Mouse (Mus musculus): ENCODE measurements around the gene Tmtc4. TPM values are rescaled to one million over a fixed set of nuclear protein-coding genes. Genes with fewer than 3 reads are reported as not detected.

Gene Tmtc4
- polyA plus RNA-seq, 1 experiment from 2014 or later, result 22.3 TPM

DNA sequence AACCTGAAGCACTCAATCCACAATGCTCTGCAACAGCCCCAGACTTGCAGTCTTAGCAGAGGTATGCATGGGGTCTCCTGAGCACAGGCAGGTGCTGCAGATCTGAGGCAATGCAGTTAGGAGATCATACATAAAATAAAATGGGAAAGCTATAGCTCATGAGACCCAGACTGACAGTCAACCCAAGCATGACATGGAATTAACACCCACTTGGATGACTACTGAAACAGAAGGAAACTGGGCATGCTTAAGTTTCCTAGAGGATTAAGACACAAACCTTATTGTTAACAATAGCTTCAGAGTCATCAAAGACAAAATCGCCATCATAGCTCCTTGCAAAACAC lies 6.1 kb downstream of the Tmtc4 start:
- ATAC-seq (ENCODE audit: insufficient read depth, low FRiP score), result no peak
- Histone ChIP-seq H3K27ac (ENCODE audit: low read length) (no peak overlapping the region), H3K9me3 (replicated peaks; ENCODE audit: control insufficient read depth, low read length) (no peaks in the 10 kb centered on the region), H3K9ac (ENCODE audit: low read length) (no peak overlapping the region), H3K27me3 (ENCODE audit: control insufficient read depth, insufficient read depth, low read length) (no peaks in the 10 kb centered on the region), H3K4me2 (ENCODE audit: low read depth, low read length) (no peak overlapping the region), H3K4me1 (ENCODE audit: control insufficient read depth, insufficient read depth, low read length) (0 out of 2 replicates have a peak, but pooled peaks cover 2% of the 10 kb centered on the region), H3K36me3 (ENCODE audit: control insufficient read depth, insufficient read depth, low read length) (no peaks in the 10 kb centered on the region), H3K4me3 (replicated peaks; ENCODE audit: low read length) (no peak overlapping the region)
- 81% methylated on average over 1 of the region's 1 CpGs for WGBS

DNA sequence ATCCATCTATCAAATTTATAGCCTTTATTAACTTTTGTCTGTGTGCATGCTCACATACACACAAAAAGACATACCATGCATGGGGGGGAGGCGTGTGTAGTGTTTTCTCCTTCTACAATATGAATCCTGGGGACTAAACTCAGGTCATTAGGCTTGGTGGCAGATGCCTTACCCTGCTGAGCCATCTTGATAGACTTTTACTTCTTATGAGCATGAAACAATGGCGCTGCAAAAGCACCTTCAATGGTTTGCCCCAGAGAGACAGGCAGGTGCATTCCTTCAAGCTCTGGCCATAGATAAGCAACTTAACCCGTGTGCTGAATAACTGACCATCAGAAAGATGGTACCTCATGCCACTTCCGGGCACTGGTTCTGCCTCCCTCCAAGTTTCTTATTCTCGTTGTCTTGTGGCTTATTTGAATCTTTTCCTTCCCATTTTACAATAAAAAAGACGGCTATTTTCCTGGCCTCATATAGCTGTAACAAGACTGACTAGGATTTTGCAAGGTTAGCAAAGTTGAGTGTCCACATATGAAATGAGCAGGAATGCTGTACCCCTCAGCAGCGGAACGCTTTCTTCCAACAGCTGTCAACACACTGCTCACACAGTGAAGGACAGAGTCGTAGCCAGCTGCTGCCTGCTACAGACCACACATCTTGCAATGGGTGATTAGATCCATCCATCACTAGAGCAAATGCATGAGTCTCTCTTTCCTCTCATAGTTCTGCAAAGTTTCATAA lies 6.6 kb downstream of the Tmtc4 start:
- no peak overlapping the region for H3K9ac ChIP-seq (ENCODE audit: low read length)
- no peak overlapping the region for H3K4me3 ChIP-seq (replicated peaks; ENCODE audit: low read length)
- 70% methylated on average over 9 of the region's 9 CpGs for WGBS
- 0 out of 2 replicates have a peak, but pooled peaks cover 2% of the 10 kb centered on the region for H3K4me1 ChIP-seq (ENCODE audit: control insufficient read depth, insufficient read depth, low read length)
- no peak for ATAC-seq (ENCODE audit: insufficient read depth, low FRiP score)
- no peaks in the 10 kb centered on the region for H3K9me3 ChIP-seq (replicated peaks; ENCODE audit: control insufficient read depth, low read length)
- H3K4me2 ChIP-seq (ENCODE audit: low read depth, low read length), result no peak overlapping the region
- no peaks in the 10 kb centered on the region for H3K36me3 ChIP-seq (ENCODE audit: control insufficient read depth, insufficient read depth, low read length)
- H3K27ac ChIP-seq (ENCODE audit: low read length), result no peak overlapping the region
- H3K27me3 ChIP-seq (ENCODE audit: control insufficient read depth, insufficient read depth, low read length), result no peaks in the 10 kb centered on the region

DNA sequence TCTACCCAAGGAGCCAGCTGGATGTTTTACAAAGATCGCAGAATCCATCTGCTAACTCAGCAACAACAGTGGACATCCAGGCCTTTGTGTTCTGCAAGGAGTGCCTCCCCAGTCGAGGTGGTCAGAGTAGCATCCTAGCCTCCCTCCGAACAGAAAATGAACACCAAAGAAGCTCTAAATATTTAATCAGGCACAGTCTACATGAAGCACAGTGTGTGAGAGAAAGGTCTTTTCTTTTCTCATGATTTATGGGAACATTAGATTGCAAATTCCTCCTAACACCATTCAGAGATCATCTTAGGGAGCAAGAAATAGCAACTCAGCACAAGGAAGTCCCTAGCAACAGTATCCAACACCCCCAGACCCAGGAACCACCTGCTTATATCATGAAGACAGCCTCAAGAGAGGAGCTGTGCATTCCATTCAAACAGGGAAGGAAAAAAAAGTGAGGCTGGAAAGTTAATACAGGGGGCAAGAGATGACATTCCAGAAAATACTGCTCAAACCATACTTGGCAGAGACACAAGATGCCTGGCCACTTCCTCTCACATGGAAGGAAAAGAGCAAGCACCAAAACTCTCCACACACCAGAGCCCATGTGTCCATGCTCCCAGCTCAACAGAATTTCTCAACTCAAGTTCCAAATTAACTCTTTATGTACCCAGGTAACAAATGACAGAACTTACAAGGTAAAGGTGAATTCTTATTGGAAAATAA lies 8.8 kb downstream of the Tmtc4 start:
- Histone ChIP-seq H3K4me3 (replicated peaks; ENCODE audit: low read length) (no peak overlapping the region), H3K4me1 (ENCODE audit: control insufficient read depth, insufficient read depth, low read length) (no peaks in the 10 kb centered on the region), H3K27ac (ENCODE audit: low read length) (no peak overlapping the region), H3K9ac (ENCODE audit: low read length) (no peak overlapping the region), H3K27me3 (ENCODE audit: control insufficient read depth, insufficient read depth, low read length) (no peaks in the 10 kb centered on the region), H3K36me3 (ENCODE audit: control insufficient read depth, insufficient read depth, low read length) (no peaks in the 10 kb centered on the region), H3K9me3 (replicated peaks; ENCODE audit: control insufficient read depth, low read length) (no peaks in the 10 kb centered on the region), H3K4me2 (ENCODE audit: low read depth, low read length) (no peak overlapping the region)
- ATAC-seq (ENCODE audit: insufficient read depth, low FRiP score), result no peak
- 55% methylated on average over 3 of the region's 3 CpGs for WGBS

DNA sequence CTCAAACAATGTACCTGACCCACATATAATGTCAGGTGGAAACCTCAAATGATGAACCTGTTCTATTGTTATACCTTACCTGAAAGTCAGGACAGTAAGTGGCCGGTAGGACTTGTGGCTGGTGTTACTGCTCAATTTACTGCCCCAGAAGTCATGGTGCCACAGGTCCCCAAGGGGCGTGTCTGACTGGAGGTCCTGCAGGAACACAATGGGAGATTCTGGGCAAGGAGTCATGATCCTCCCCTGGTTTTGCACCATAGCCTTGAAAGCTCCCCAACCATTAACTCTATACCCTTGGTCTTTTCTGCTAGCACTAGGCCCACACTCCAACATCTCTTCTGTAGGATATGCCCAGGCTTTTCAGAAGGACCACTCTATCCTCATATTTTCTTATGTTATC lies 10.7 kb downstream of the Tmtc4 start:
- no peaks in the 10 kb centered on the region for H3K27me3 ChIP-seq (ENCODE audit: control insufficient read depth, insufficient read depth, low read length)
- no peaks in the 10 kb centered on the region for H3K9me3 ChIP-seq (replicated peaks; ENCODE audit: control insufficient read depth, low read length)
- H3K27ac ChIP-seq (ENCODE audit: low read length), result no peak overlapping the region
- H3K4me2 ChIP-seq (ENCODE audit: low read depth, low read length), result no peak overlapping the region
- no peaks in the 10 kb centered on the region for H3K4me1 ChIP-seq (ENCODE audit: control insufficient read depth, insufficient read depth, low read length)
- H3K9ac ChIP-seq (ENCODE audit: low read length), result no peak overlapping the region
- no peaks in the 10 kb centered on the region for H3K36me3 ChIP-seq (ENCODE audit: control insufficient read depth, insufficient read depth, low read length)
- H3K4me3 ChIP-seq (replicated peaks; ENCODE audit: low read length), result no peak overlapping the region
- 92% methylated on average over 2 of the region's 2 CpGs for WGBS
- ATAC-seq (ENCODE audit: insufficient read depth, low FRiP score), result no peak

DNA sequence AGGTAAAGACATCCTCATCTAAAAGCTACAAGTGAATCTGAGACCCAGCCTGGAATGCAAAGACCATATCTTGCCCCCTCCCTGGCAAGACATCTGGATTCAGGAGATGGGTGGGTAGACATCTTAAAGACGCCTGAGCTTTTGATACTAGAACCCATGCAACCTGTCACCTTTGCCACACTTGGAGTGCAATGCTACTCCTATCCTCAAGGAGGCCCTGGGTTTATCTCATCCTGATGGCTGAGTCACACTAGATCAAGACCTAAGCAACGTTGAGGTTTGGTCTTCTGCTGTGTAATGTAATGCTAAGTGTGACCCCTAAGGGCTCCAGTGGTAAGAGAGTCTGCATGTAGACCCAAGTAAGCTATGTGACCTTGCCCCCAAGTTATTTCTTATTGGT lies 15.8 kb downstream of the Tmtc4 start:
- no peak for ATAC-seq (ENCODE audit: insufficient read depth, low FRiP score)
- no peak overlapping the region for H3K9ac ChIP-seq (ENCODE audit: low read length)
- no peak overlapping the region for H3K27ac ChIP-seq (ENCODE audit: low read length)
- no peak overlapping the region for H3K4me3 ChIP-seq (replicated peaks; ENCODE audit: low read length)
- no peaks in the 10 kb centered on the region for H3K9me3 ChIP-seq (replicated peaks; ENCODE audit: control insufficient read depth, low read length)
- no peaks in the 10 kb centered on the region for H3K27me3 ChIP-seq (ENCODE audit: control insufficient read depth, insufficient read depth, low read length)
- no peaks in the 10 kb centered on the region for H3K4me1 ChIP-seq (ENCODE audit: control insufficient read depth, insufficient read depth, low read length)
- H3K36me3 ChIP-seq (ENCODE audit: control insufficient read depth, insufficient read depth, low read length), result no peaks in the 10 kb centered on the region
- no peak overlapping the region for H3K4me2 ChIP-seq (ENCODE audit: low read depth, low read length)
- 82% methylated on average over 2 of the region's 2 CpGs for WGBS

DNA sequence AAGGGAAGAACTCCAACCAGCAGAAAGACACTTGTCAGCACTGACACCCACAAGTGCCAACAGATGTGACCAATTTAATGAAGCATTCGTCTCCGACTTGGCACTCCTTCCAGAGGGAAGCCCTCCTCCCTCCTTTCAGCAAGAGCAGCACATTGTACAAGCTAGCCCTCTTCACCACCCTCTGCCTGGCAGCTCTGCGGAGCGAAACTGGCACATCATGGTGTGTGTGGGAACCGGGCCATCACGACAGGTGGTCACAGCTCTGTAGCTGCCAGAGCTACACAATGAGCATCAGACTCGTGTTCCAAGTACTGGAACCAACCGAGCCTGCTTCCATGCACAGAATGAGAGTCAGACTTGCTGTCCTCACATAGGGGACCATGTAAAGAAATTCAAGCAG lies 25.9 kb downstream of the Tmtc4 start:
- Histone ChIP-seq H3K4me2 (ENCODE audit: low read depth, low read length) (no peak overlapping the region), H3K4me3 (replicated peaks; ENCODE audit: low read length) (no peak overlapping the region), H3K27me3 (ENCODE audit: control insufficient read depth, insufficient read depth, low read length) (no peaks in the 10 kb centered on the region), H3K9me3 (replicated peaks; ENCODE audit: control insufficient read depth, low read length) (no peaks in the 10 kb centered on the region), H3K27ac (ENCODE audit: low read length) (no peak overlapping the region), H3K9ac (ENCODE audit: low read length) (no peak overlapping the region), H3K36me3 (ENCODE audit: control insufficient read depth, insufficient read depth, low read length) (no peaks in the 10 kb centered on the region), H3K4me1 (ENCODE audit: control insufficient read depth, insufficient read depth, low read length) (no peaks in the 10 kb centered on the region)
- WGBS, result 89% methylated on average over 8 of the region's 8 CpGs
- no peak for ATAC-seq (ENCODE audit: insufficient read depth, low FRiP score)

DNA sequence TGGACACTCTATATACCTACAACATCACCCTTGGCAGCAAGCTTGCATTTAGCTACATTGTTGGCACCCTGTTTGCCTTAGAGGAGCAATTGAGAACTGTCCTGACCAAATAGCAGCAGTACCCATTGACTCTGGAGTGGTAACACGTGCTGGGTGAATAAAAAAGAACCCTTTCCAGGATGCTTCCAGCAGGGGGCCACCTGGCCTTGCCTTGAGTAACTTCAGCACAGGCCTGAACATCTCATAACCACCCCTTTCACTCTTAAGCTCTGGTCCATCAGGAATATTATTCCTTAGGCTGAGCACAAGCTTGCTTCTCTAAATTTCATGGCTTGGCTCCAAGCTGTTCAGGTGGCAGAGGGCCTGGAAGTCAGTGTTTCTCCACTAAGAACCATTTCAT lies 30.5 kb downstream of the Tmtc4 start:
- no peak overlapping the region for H3K9ac ChIP-seq (ENCODE audit: low read length)
- H3K27me3 ChIP-seq (ENCODE audit: control insufficient read depth, insufficient read depth, low read length), result no peaks in the 10 kb centered on the region
- 14% methylated on average over 1 of the region's 1 CpGs for WGBS
- no peak overlapping the region for H3K4me2 ChIP-seq (ENCODE audit: low read depth, low read length)
- H3K4me1 ChIP-seq (ENCODE audit: control insufficient read depth, insufficient read depth, low read length), result no peaks in the 10 kb centered on the region
- peak; percentile 79; the same call in 1 of the 2 replicates for ATAC-seq (ENCODE audit: insufficient read depth, low FRiP score)
- no peaks in the 10 kb centered on the region for H3K9me3 ChIP-seq (replicated peaks; ENCODE audit: control insufficient read depth, low read length)
- H3K27ac ChIP-seq (ENCODE audit: low read length), result no peak overlapping the region
- 0 out of 2 replicates have a peak, but pooled peaks cover 5% of the 10 kb centered on the region for H3K36me3 ChIP-seq (ENCODE audit: control insufficient read depth, insufficient read depth, low read length)
- H3K4me3 ChIP-seq (replicated peaks; ENCODE audit: low read length), result no peak overlapping the region

DNA sequence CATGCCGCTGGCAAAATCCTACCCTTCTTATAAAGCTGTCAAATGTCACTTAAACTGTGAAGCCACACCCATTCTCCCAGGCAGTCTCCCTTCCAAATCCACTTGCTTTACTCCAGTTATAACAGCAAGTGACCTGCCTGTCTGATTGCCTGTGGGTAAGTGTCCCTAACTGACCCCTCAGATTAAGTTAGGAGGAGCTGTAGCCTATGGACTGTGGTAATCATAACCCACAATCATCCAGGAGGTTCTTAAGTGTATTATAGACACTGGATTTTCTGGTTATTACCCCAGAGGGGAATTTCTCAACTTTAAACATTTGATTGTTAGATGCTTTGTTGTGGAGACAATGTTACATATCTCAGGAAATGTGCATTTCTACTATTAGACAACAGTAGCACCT lies 31.3 kb downstream of the Tmtc4 start:
- WGBS, result 78% methylated on average over 1 of the region's 1 CpGs
- Histone ChIP-seq H3K4me1 (ENCODE audit: control insufficient read depth, insufficient read depth, low read length) (no peaks in the 10 kb centered on the region), H3K27me3 (ENCODE audit: control insufficient read depth, insufficient read depth, low read length) (no peaks in the 10 kb centered on the region), H3K27ac (ENCODE audit: low read length) (no peak overlapping the region), H3K4me2 (ENCODE audit: low read depth, low read length) (no peak overlapping the region), H3K9me3 (replicated peaks; ENCODE audit: control insufficient read depth, low read length) (no peaks in the 10 kb centered on the region), H3K36me3 (ENCODE audit: control insufficient read depth, insufficient read depth, low read length) (0 out of 2 replicates have a peak, but pooled peaks cover 5% of the 10 kb centered on the region), H3K4me3 (replicated peaks; ENCODE audit: low read length) (no peak overlapping the region), H3K9ac (ENCODE audit: low read length) (no peak overlapping the region)
- ATAC-seq (ENCODE audit: insufficient read depth, low FRiP score), result no peak

DNA sequence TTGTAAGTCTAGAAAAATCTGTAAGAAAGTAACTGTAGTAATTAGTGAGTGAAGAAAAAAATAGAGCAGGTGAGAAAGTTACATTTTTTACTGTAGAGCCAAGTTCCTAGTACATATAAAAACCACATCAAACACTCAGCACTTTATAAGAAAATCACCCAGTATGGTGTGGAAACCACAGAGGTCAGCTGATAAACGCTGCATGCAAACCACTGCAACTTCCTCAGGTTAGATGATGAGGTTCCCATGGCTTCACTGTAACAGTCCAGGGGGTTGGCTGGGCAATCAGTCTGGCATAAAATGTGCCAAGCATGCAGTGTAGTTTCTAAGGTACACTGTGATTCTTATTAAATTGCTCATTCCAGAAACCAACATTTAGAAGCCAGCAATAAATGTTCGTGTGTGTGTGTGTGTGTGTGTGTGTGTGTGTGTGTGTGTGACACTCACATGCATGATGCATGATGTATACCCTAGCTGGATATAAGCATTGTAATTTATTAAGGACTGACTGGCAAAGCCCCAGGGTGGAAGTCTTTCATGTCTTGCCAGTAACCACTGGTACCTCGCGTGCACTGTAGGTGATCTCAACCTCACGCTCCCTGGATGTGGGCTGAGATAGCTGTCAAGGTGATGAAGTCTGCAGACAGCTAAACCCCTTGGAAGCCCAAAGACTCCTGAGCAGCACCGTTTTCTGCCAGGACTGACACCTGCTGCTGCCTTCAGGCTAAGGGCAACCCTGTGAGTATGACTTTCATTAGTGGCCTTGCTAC lies 32.0 kb downstream of the Tmtc4 start:
- 79% methylated on average over 6 of the region's 6 CpGs for WGBS

More for the DNA sequence above, 32.0 kb downstream of the Tmtc4 start:
- H3K9me3 ChIP-seq (replicated peaks; ENCODE audit: control insufficient read depth, low read length), result no peaks in the 10 kb centered on the region
- H3K9ac ChIP-seq (ENCODE audit: low read length), result no peak overlapping the region
- H3K27me3 ChIP-seq (ENCODE audit: control insufficient read depth, insufficient read depth, low read length), result no peaks in the 10 kb centered on the region
- no peaks in the 10 kb centered on the region for H3K4me1 ChIP-seq (ENCODE audit: control insufficient read depth, insufficient read depth, low read length)
- ATAC-seq (ENCODE audit: insufficient read depth, low FRiP score), result no peak
- H3K36me3 ChIP-seq (ENCODE audit: control insufficient read depth, insufficient read depth, low read length), result 0 out of 2 replicates have a peak, but pooled peaks cover 5% of the 10 kb centered on the region
- H3K4me2 ChIP-seq (ENCODE audit: low read depth, low read length), result no peak overlapping the region
- H3K4me3 ChIP-seq (replicated peaks; ENCODE audit: low read length), result no peak overlapping the region
- H3K27ac ChIP-seq (ENCODE audit: low read length), result no peak overlapping the region

Measured in stomach, embryonic 16.5 days (tissue).